Mouse (Mus musculus) stomach, embryonic 16.5 days (tissue): ENCODE measurements around the gene Brsk2. TPM values are rescaled to one million over a fixed set of nuclear protein-coding genes. Genes with fewer than 3 reads are reported as not detected.

Source experiments
- ATAC-seq: fragments of 200-750 bp; cut with Nextera tagmentation; 2 replicates; pipeline ENCODE4 v1.8.0; 2017; ENCODE audit warnings: moderate number of reproducible peaks, moderate TSS enrichment; ENCODE audit not compliant: insufficient read depth, low FRiP score
- H3K27ac ChIP-seq: fragments of 300-500 bp; sonication (generic); 2 replicates; pipeline ENCODE4 v1.5.1; 2014; ENCODE audit warnings: low read length
- H3K27me3 ChIP-seq: fragments of 300-500 bp; sonication (generic); 2 replicates; pipeline ENCODE4 v1.6.1; 2014; ENCODE audit warnings: low read length, control low read depth, mixed read lengths; ENCODE audit not compliant: control insufficient read depth, insufficient read depth
- H3K36me3 ChIP-seq: fragments of 300-500 bp; sonication (generic); 2 replicates; pipeline ENCODE4 v1.6.1; 2014; ENCODE audit warnings: low read length; ENCODE audit not compliant: control insufficient read depth, insufficient read depth
- H3K4me1 ChIP-seq: fragments of 300-500 bp; sonication (generic); 2 replicates; pipeline ENCODE4 v1.6.1; 2014; ENCODE audit warnings: low read length, control low read depth, mixed read lengths; ENCODE audit not compliant: control insufficient read depth, insufficient read depth
- H3K4me2 ChIP-seq: fragments of 300-500 bp; sonication (generic); 2 replicates; pipeline ENCODE4 v1.6.1; 2014; ENCODE audit warnings: low read depth, low read length, mixed read lengths
- H3K4me3 ChIP-seq: fragments of 300-500 bp; sonication (generic); replicated peaks from 2 replicates; pipeline ENCODE4 v1.5.1; 2014; ENCODE audit warnings: mild to moderate bottlenecking, low read length
- H3K9ac ChIP-seq: fragments of 300-500 bp; sonication (generic); 2 replicates; pipeline ENCODE4 v1.6.1; 2014; ENCODE audit warnings: low read length
- H3K9me3 ChIP-seq: fragments of 300-500 bp; sonication (generic); replicated peaks from 2 replicates; pipeline ENCODE4 v1.6.1; 2016; ENCODE audit warnings: low read length, control low read depth; ENCODE audit not compliant: control insufficient read depth
- WGBS: fragments of 180-500 bp; shearing (Covaris S2); extraction: QIAGEN DNeasy Blood & Tissue Kit; methylation state at CpG from one replicate; pipeline ENCODE4 v1.1.7; 2014; 5-methylcytosine and 5-hydroxymethylcytosine counted together
- polyA plus RNA-seq: library from polyadenylated mRNA; unstranded; fragments of >200 nt; fragmentation: Nextera tagmentation; extraction: Ambion mirVana; gene quantifications from 2 replicates; pipeline ENCODE4 v1.2.1, GENCODE M21; 2015

The Brsk2 gene
- polyA plus RNA-seq, 1 experiment from 2014 or later: 1.4 TPM

DNA sequence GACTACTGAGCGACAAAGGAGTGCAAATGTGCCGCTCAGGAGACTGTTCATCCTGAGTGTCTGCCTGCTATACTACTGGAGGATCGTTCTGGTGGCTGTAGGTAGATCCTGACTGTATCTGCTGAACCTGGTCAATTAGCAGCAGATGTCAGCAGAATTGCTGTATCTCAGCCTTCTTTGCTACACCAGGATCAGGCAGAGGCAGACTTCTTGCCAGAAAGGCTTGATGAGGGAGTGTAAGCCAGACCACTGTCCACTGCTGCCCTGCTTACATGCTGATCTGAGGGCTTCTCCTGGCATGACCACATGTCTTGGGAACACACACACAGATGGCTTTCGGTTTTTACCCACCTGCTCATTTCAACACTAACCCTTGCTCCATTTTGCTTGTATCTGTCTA is 2.3 kb downstream of the Brsk2 start:
- Histone ChIP-seq H3K4me3 (no peak overlapping the region), H3K9me3 (no peaks in the 10 kb centered on the region), H3K36me3 (no peaks in the 10 kb centered on the region), H3K4me2 (no peak overlapping the region), H3K4me1 (peaks cover 9% of the 10 kb centered on the region), H3K9ac (no peak overlapping the region), H3K27me3 (peaks cover 51% of the 10 kb centered on the region), H3K27ac (no peak overlapping the region)
- no peak for ATAC-seq
- 84% methylated on average over 4 of the region's 4 CpGs for WGBS

DNA sequence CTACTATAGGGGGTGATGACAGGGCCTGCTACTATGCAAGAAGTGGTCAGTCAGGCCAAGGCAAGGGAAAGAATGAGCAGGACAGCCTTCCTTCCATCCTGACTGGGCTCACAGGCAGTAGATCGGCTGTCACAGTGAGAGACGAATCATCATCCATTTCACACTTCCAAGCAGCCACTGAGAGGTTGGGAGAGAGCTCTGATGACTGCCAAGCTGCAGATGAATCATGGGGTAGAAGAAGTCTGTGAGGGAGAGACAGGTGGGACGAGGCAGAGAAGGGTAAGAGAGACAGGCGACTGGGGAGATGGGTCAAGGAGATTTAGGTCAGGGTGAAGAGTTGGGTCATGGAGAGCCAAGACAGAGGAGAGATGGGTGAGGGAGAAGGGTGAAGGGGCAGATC is 3.4 kb downstream of the Brsk2 start:
- Histone ChIP-seq H3K4me3 (no peak overlapping the region), H3K9me3 (no peaks in the 10 kb centered on the region), H3K36me3 (no peaks in the 10 kb centered on the region), H3K9ac (no peak overlapping the region), H3K27me3 (peaks cover 43% of the 10 kb centered on the region), H3K27ac (no peak overlapping the region), H3K4me2 (no peak overlapping the region), H3K4me1 (peaks cover 9% of the 10 kb centered on the region)
- WGBS: 73% methylated on average over 4 of the region's 4 CpGs
- no peak for ATAC-seq

DNA sequence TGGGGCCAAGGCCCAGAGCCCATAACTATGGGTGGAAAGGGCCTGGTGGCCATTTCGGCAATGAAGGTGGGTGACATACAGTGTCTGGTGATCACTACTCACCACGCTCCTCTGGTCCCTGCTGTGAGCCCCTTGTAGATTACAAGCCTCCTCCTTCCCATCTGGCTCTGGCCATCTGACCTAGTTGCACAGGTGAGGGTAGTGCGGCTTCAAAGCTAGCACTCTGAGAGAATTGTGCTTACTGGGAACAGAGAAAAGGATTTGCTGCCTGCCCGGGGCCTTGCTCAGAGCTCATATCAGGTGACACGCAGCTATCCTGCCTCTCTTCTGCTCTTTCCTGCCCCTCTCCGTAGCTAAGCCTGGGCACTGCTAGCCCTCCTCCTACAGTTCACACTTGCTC is 4.1 kb downstream of the Brsk2 start:
- Histone ChIP-seq H3K9ac (no peak overlapping the region), H3K9me3 (no peaks in the 10 kb centered on the region)
- 73% methylated on average over 6 of the region's 6 CpGs for WGBS

DNA sequence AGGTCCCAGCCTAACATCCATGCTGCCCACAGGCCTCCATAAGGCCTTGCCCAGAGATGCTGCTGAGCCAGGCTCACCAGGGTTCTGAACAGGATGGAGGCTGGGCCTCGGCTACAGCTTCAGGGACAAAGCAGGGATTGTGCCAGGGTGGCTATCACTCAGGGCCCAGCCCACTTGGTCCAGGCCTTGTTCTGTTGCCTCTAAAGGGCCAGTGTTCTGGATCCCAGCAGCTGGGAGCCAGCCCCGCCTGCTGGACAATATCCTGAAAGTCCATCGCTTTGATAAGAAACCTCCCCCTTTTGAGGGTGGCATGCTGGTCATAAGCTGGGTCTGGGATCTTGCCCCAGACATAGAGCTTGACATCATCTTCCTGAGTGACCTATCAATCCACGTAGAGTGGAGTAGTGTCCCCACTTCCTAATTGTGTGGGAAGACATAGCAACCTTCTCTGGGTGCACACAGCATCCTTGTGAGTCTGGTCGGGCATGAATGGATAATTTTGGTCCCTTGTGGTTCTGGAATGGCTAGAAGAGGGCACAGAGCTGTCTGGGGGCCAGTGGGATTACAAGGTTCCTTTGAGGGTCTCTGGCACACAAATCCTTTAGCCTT is 6.1 kb downstream of the Brsk2 start:
- WGBS: 71% methylated on average over 5 of the region's 5 CpGs
- no peak overlapping the region for H3K4me3 ChIP-seq
- H3K27me3 ChIP-seq: peaks cover 19% of the 10 kb centered on the region
- H3K4me1 ChIP-seq: no peaks in the 10 kb centered on the region
- no peak overlapping the region for H3K4me2 ChIP-seq
- no peaks in the 10 kb centered on the region for H3K36me3 ChIP-seq
- H3K9ac ChIP-seq: no peak overlapping the region
- H3K9me3 ChIP-seq: no peaks in the 10 kb centered on the region
- no peak for ATAC-seq
- H3K27ac ChIP-seq: no peak overlapping the region

More for the DNA sequence above, 4.1 kb downstream of the Brsk2 start:
- no peak overlapping the region for H3K4me3 ChIP-seq
- no peak overlapping the region for H3K27ac ChIP-seq
- no peak for ATAC-seq
- H3K4me2 ChIP-seq: no peak overlapping the region
- H3K4me1 ChIP-seq: peaks cover 9% of the 10 kb centered on the region
- H3K36me3 ChIP-seq: no peaks in the 10 kb centered on the region
- peaks cover 36% of the 10 kb centered on the region for H3K27me3 ChIP-seq

DNA sequence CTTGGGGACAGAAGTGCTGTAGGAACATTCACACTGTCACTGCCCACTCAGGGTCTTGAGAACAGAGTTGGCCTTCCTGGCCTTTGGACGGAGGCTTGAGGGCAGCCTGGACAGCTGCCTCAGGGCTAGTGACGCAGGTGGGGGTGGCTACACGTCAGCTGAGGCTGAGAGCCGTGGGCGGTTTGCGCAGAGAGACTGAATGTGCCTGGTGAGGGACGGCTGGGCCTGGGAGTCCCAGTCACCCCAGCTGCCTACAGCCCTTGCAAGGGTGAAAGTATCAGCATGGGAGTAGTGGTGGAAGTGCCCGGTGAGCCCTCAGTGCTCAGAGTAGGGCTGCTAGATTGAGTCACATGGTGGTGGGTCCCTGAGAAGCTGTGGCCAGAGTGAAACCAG is 6.6 kb downstream of the Brsk2 start:
- 77% methylated on average over 8 of the region's 8 CpGs for WGBS
- no peak for ATAC-seq

DNA sequence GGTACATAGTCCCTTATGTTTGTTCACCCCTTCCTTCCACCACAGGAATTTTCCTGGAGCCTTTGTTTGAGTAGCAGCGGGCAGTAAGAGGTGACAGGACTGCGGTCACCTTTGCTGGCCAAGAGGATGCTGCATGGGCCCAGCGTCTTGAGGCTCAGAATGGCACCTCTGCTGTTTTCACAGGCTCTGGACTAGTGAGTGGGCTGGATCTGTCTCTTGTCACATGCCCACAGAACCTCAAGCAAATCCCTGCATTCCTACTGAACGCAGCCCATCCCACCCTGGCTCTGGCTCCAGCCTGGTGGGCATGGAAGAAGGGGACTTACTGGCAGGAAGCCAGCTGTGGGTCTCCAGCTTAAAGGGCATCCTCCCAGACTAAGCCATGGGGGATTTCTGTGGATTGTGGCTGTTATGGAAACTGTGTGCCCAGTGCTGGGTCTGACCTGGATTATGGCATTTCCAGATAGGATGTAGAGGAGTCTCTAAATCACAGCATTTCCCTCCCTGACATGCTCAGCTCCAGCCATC is 8.0 kb downstream of the Brsk2 start:
- no peaks in the 10 kb centered on the region for H3K27me3 ChIP-seq
- no peaks in the 10 kb centered on the region for H3K4me1 ChIP-seq
- no peak overlapping the region for H3K9ac ChIP-seq
- no peak overlapping the region for H3K27ac ChIP-seq
- H3K4me2 ChIP-seq: no peak overlapping the region
- H3K9me3 ChIP-seq: no peaks in the 10 kb centered on the region
- no peak overlapping the region for H3K4me3 ChIP-seq
- WGBS: 75% methylated on average over 4 of the region's 4 CpGs
- H3K36me3 ChIP-seq: no peaks in the 10 kb centered on the region
- ATAC-seq: no peak

More for the DNA sequence above, 6.6 kb downstream of the Brsk2 start:
- H3K4me1 ChIP-seq: no peaks in the 10 kb centered on the region
- no peaks in the 10 kb centered on the region for H3K36me3 ChIP-seq
- H3K4me2 ChIP-seq: no peak overlapping the region
- H3K27me3 ChIP-seq: peaks cover 14% of the 10 kb centered on the region
- H3K27ac ChIP-seq: no peak overlapping the region
- H3K9ac ChIP-seq: no peak overlapping the region
- H3K9me3 ChIP-seq: no peaks in the 10 kb centered on the region
- no peak overlapping the region for H3K4me3 ChIP-seq

DNA sequence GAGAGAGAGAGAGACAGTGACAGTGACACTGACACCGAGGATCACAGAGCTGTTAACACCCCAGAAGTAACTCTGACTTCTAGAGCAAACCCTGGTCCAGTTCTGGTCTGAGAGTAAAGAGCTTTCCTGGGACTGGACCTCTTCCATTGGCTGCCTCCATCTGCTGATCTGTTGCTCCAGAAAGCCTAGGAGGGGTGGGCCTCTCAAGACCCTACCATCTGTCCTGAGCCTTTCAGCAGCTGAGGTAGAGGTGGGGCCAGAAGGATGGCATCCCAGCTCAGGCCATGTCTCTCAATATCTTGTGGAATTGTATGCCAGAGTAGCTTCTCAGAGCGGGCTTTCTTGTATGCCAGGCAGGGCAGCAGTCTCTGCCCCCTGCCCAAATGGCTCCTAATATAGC is 8.7 kb downstream of the Brsk2 start:
- no peak for ATAC-seq
- Histone ChIP-seq H3K4me1 (no peaks in the 10 kb centered on the region), H3K9ac (no peak overlapping the region), H3K4me3 (no peak overlapping the region), H3K27me3 (no peaks in the 10 kb centered on the region), H3K27ac (no peak overlapping the region), H3K4me2 (no peak overlapping the region), H3K36me3 (no peaks in the 10 kb centered on the region), H3K9me3 (no peaks in the 10 kb centered on the region)
- WGBS: 85% methylated on average over 2 of the region's 2 CpGs

DNA sequence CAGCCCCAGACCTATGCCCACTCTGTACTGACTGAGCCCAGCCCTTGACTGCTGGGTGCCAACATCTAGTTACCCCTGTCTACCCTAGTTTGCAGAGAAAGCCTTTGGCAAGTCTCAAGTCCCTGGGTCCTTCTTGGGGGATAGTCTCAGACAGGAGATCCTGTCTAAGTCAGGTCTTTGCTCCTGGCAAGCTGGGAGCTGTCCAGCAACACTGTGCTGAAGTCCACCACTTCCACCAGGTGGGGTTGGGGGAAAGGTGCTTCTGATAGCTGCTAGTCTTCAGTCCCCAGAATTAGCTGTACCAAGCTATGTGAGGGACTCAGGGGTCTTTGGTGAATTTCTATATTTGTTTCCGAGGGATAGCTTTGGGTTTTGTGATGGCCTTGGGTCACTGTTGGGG is 9.6 kb downstream of the Brsk2 start:
- 74% methylated on average over 1 of the region's 1 CpGs for WGBS
- Histone ChIP-seq H3K9me3 (no peaks in the 10 kb centered on the region), H3K36me3 (no peaks in the 10 kb centered on the region), H3K4me2 (no peak overlapping the region), H3K4me3 (no peak overlapping the region), H3K27me3 (no peaks in the 10 kb centered on the region), H3K27ac (no peak overlapping the region), H3K4me1 (no peaks in the 10 kb centered on the region), H3K9ac (no peak overlapping the region)
- ATAC-seq: no peak

DNA sequence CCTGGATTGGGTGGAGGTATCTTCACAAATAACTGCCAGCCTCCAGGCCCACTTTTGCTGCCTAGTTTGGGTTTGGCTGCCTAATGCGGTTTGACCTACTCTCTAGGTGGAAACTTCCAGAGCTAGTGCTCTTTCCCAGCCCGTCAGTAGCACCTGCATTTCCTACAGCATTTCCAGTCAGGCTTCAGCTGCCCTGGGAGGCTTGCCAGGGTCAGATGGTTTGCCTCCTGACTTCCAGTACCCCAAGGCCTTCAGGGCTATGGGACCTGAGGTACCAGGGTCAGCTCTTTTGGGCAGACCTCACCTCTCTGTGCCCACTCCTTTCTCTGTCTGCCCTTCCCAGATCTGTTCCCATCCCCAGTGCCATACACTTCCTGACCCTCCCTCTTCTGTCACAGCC is 11.4 kb downstream of the Brsk2 start:
- no peaks in the 10 kb centered on the region for H3K4me1 ChIP-seq
- no peak overlapping the region for H3K4me3 ChIP-seq
- no peaks in the 10 kb centered on the region for H3K27me3 ChIP-seq
- no peak overlapping the region for H3K4me2 ChIP-seq
- no peaks in the 10 kb centered on the region for H3K36me3 ChIP-seq
- H3K9me3 ChIP-seq: no peaks in the 10 kb centered on the region
- H3K27ac ChIP-seq: no peak overlapping the region
- ATAC-seq: no peak
- 70% methylated on average over 2 of the region's 2 CpGs for WGBS
- H3K9ac ChIP-seq: no peak overlapping the region
